Comparison of ENCODE assay signal across 19 mouse cellular contexts in genomic region chr16:93366383-93366941, GRCm38 (mm10).
DNase-seq lines count a peak whose midpoint lies in the region; ATAC-seq lines count a peak whose summit lies in the region.
"Had no signal": no experiment of that assay in that cellular context is flagged by ENCODE, and none has a peak within 500 bp of the region (broad histone marks: within the 10 kb centered on the region; RNA-seq: fewer than 3 reads in every experiment).

No protein-coding gene starts in this region.

- ATAC-seq in heart, embryonic 12.5 days (ENCODE audit: insufficient number of reproducible peaks, low FRiP score): peak; percentile 63; the same call in 1 of the 2 replicates
- peak; percentile 49 for ATAC-seq in erythroid progenitor cell, adult 5-6 weeks (replicated peaks; ENCODE audit: low FRiP score, poor library complexity, severe bottlenecking)
- ATAC-seq in liver, embryonic 13.5 days (ENCODE audit: low read depth): peak; percentile 86
- ATAC-seq: forebrain, postnatal 0 days; hindbrain, postnatal 0 days; midbrain, embryonic 13.5 days had no signal

- H3K4me3 ChIP-seq in heart, embryonic 12.5 days: no peak overlapping the region
- H3K4me3 ChIP-seq in liver, embryonic 13.5 days (replicated peaks): 0 out of 2 replicates have a peak overlapping the region, but pooled peaks have one; percentile 0
- H3K4me3 ChIP-seq: heart, embryonic 13.5 days; limb, embryonic 13.5 days; midbrain, embryonic 13.5 days; myocyte had no signal

- DNase-seq in heart, adult 18-20 months: no peak
- peak; percentile 58 for DNase-seq in c-Kit-negative CD71-positive TER-119-positive erythroid progenitor cells, embryonic 14.5 days (ENCODE audit: low read depth, low spot score)
- peak; percentile 69 for DNase-seq in liver, embryonic 13.5 days
- DNase-seq in lung, adult 18-20 months: no peak
- no peak for DNase-seq in thymus, postnatal 36 days
- no peak for DNase-seq in cerebellum, adult 18-20 months
- DNase-seq: cerebellum, adult 9-11 months; forebrain, postnatal 0 days; heart, postnatal 4 days; kidney, adult 9 months; right cerebral cortex, postnatal 25 days had no signal

- no peak overlapping the region; the same call in 1 of the 2 replicates for H3K27ac ChIP-seq in heart, embryonic 12.5 days (ENCODE audit: poor library complexity, severe bottlenecking)
- H3K27ac ChIP-seq in liver, embryonic 13.5 days: peak overlapping the region; percentile 95
- H3K27ac ChIP-seq: heart, embryonic 13.5 days; hindbrain, postnatal 0 days; limb, embryonic 13.5 days; midbrain, embryonic 13.5 days had no signal

- 58% methylated on average over 5 of the region's 5 CpGs for WGBS in heart, embryonic 12.5 days
- WGBS in liver, embryonic 13.5 days (ENCODE audit: insufficient replicate concordance): 29% methylated on average over 5 of the region's 5 CpGs

- H3K9me3 ChIP-seq in heart, embryonic 12.5 days (replicated peaks): no peaks in the 10 kb centered on the region
- no peaks in the 10 kb centered on the region for H3K9me3 ChIP-seq in liver, embryonic 13.5 days (replicated peaks)
- H3K9me3 ChIP-seq: heart, embryonic 13.5 days; limb, embryonic 13.5 days; midbrain, embryonic 13.5 days had no signal

- peaks cover 26% of the 10 kb centered on the region for H3K4me1 ChIP-seq in heart, embryonic 12.5 days (replicated peaks)
- peaks cover 43% of the 10 kb centered on the region for H3K4me1 ChIP-seq in liver, embryonic 13.5 days (replicated peaks)

- H3K36me3 ChIP-seq in heart, embryonic 12.5 days: no peaks in the 10 kb centered on the region
- no peaks in the 10 kb centered on the region for H3K36me3 ChIP-seq in liver, embryonic 13.5 days
- H3K36me3 ChIP-seq: heart, embryonic 13.5 days; limb, embryonic 13.5 days; midbrain, embryonic 13.5 days had no signal

- H3K27me3 ChIP-seq in heart, embryonic 12.5 days (replicated peaks): peaks cover 5% of the 10 kb centered on the region
- H3K27me3 ChIP-seq in liver, embryonic 13.5 days: no peaks in the 10 kb centered on the region
- H3K27me3 ChIP-seq: CH12.LX; midbrain, embryonic 13.5 days had no signal

- no peak overlapping the region for H3K9ac ChIP-seq in heart, embryonic 12.5 days
- peak overlapping the region; percentile 61 for H3K9ac ChIP-seq in liver, embryonic 13.5 days
- H3K9ac ChIP-seq: forebrain, postnatal 0 days; heart, embryonic 13.5 days; limb, embryonic 13.5 days; midbrain, embryonic 13.5 days had no signal

- no peak overlapping the region for H3K4me2 ChIP-seq in heart, embryonic 12.5 days
- H3K4me2 ChIP-seq in liver, embryonic 13.5 days: peak overlapping the region; percentile 62
- H3K4me2 ChIP-seq: heart, embryonic 13.5 days; limb, embryonic 13.5 days; midbrain, embryonic 13.5 days had no signal

Comparison
In these comparisons a context has a peak if more than half of its experiments do, and no peak if none do; other contexts are left out.
1. DNase-seq: peak in c-Kit-negative CD71-positive TER-119-positive erythroid progenitor cells, embryonic 14.5 days (single experiment) and liver, embryonic 13.5 days (single experiment); none in heart, adult 18-20 months (0 of 2), lung, adult 18-20 months (0 of 2), thymus, postnatal 36 days (0 of 2) and cerebellum, adult 18-20 months (0 of 2).
2. Peak in every context shown above with its lines, with median percentiles within 50 percentile points of each other: ATAC-seq.